Mouse (Mus musculus): ENCODE results near the gene Vps33a.

DNA sequence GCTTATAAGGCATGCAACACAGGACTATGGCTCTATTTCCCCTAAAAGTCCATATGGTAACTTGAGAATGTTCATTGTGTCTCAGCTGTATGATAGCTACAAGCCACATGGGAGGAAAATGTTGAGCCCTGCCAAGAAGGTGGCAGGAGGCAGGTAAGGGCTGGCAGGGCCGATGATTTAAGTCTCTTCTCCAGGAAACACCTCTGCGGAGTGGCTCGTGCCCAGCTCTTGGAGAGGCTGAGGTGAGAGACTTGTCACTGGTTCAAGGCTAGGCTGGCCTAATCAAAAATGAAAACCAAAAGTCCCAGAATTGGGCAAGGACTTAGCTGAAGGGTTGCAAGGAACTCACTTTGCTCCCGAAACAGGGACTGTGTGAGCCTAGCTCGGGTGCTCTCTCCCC lies 62.7 kb downstream of the Vps33a start, which contains the start of gene B3gnt4:
- no peak for TF ChIP-seq CTCF (IDR thresholded peaks at IDR 0.05; ENCODE audit: low read depth)
- no peak for TF ChIP-seq EP300 (optimal IDR thresholded peaks at IDR 0.05)

All from stomach, postnatal 0 days (tissue).